Mouse (Mus musculus) limb, embryonic 15.5 days (tissue): ENCODE data around the gene Syngr1. TPM values are rescaled to one million over a fixed set of nuclear protein-coding genes. Genes with fewer than 3 reads are reported as not detected.
A peak's percentile ranks its signal among the peaks of the same experiment; 100 is the strongest.

Experiments
- ATAC-seq: fragments of 200-750 bp; cut with Nextera tagmentation; 2 replicates; pipeline ENCODE4 v1.8.0; 2017; ENCODE audit warnings: low read depth, moderate TSS enrichment; ENCODE audit not compliant: insufficient number of reproducible peaks, low FRiP score, low TSS enrichment
- H3K27ac ChIP-seq: fragments of 300-500 bp; sonication (generic); 2 replicates; pipeline ENCODE4 v1.5.1; 2015; ENCODE audit warnings: moderate library complexity, mild to moderate bottlenecking, inconsistent platforms
- H3K27me3 ChIP-seq: fragments of 300-500 bp; sonication (generic); 2 replicates; pipeline ENCODE4 v1.6.1; 2015; ENCODE audit warnings: inconsistent platforms
- H3K36me3 ChIP-seq: fragments of 300-500 bp; sonication (generic); 2 replicates; pipeline ENCODE4 v1.6.1; 2015; ENCODE audit warnings: inconsistent platforms
- H3K4me1 ChIP-seq: fragments of 300-500 bp; sonication (generic); 2 replicates; pipeline ENCODE4 v1.6.1; 2015; ENCODE audit warnings: inconsistent platforms
- H3K4me2 ChIP-seq: fragments of 300-500 bp; sonication (generic); 2 replicates; pipeline ENCODE4 v1.6.1; 2015; ENCODE audit warnings: mild to moderate bottlenecking, inconsistent platforms
- H3K4me3 ChIP-seq: fragments of 300-500 bp; sonication (generic); 2 replicates; pipeline ENCODE4 v1.5.1; 2015; ENCODE audit warnings: mild to moderate bottlenecking, inconsistent platforms
- H3K9ac ChIP-seq: fragments of 300-500 bp; sonication (generic); 2 replicates; pipeline ENCODE4 v1.6.1; 2015; ENCODE audit warnings: inconsistent platforms
- H3K9me3 ChIP-seq: fragments of 300-500 bp; sonication (generic); 2 replicates; pipeline ENCODE4 v1.6.1; 2016; ENCODE audit warnings: inconsistent platforms
- WGBS: fragments of 180-500 bp; shearing (Covaris S2); methylation state at CpG from one replicate; pipeline ENCODE4 v1.1.7; 2015; 5-methylcytosine and 5-hydroxymethylcytosine counted together
- polyA plus RNA-seq: library from polyadenylated mRNA; unstranded; fragments of >200 nt; fragmentation: Nextera tagmentation; extraction: Ambion mirVana; gene quantifications from 2 replicates; pipeline ENCODE4 v1.2.1, GENCODE M21; 2015

Syngr1 gene
- polyA plus RNA-seq, 1 experiment from 2014 or later = 10.4 TPM

- Histone ChIP-seq H3K4me2 (no peak overlapping the region), H3K4me3 (no peak overlapping the region), H3K4me1 (peaks cover 23% of the 10 kb centered on the region), H3K36me3 (peaks cover 98% of the 10 kb centered on the region), H3K9me3 (no peaks in the 10 kb centered on the region), H3K9ac (no peak overlapping the region), H3K27ac (no peak overlapping the region), H3K27me3 (no peaks in the 10 kb centered on the region)
- no peak for ATAC-seq
- 91% methylated on average over 22 of the region's 22 CpGs for WGBS
Measured at GRCm38 (mm10) chr15:80157197-80157943, 66.2 kb downstream of the Syngr1 start.

- Histone ChIP-seq H3K9ac (no peak overlapping the region), H3K4me1 (peaks cover 23% of the 10 kb centered on the region), H3K4me3 (no peak overlapping the region), H3K36me3 (peaks cover 98% of the 10 kb centered on the region), H3K4me2 (no peak overlapping the region), H3K9me3 (no peaks in the 10 kb centered on the region), H3K27me3 (no peaks in the 10 kb centered on the region), H3K27ac (no peak overlapping the region)
- ATAC-seq = no peak
- WGBS = 61% methylated on average over 5 of the region's 5 CpGs
Measured at GRCm38 (mm10) chr15:80158001-80158706, 67.0 kb downstream of the Syngr1 start.

DNA sequence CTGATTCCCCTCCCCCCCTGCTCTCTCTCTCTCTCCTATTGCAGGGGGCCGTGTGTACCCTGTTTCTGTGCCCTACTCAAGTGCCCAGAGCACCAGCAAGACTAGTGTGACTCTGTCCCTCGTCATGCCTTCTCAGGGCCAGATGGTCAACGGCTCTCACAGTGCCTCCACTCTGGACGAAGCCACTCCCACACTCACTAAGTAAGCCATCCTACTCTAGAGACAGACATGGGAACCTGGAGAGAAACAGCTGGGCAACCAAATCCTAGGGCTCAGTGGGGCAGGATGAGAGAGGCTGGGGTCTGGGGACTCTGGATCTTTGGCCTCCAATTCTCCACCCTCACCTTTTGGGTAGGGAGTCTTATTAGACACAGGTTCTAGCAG is 67.6 kb downstream of the Syngr1 start:
- H3K4me1 ChIP-seq = peaks cover 23% of the 10 kb centered on the region
- H3K4me2 ChIP-seq = no peak overlapping the region
- 0 out of 2 replicates have a peak overlapping the region, but pooled peaks have one; percentile 10 for H3K9ac ChIP-seq
- no peak for ATAC-seq
- H3K36me3 ChIP-seq = peaks cover 94% of the 10 kb centered on the region
- H3K27me3 ChIP-seq = no peaks in the 10 kb centered on the region
- whole genome bisulfite sequencing = 50% methylated on average over 4 of the region's 4 CpGs
- peak overlapping the region; percentile 72 for H3K27ac ChIP-seq
- no peak overlapping the region for H3K4me3 ChIP-seq
- no peaks in the 10 kb centered on the region for H3K9me3 ChIP-seq

GRCm38 (mm10) chr15:80159286-80159901 is 68.3 kb downstream of the Syngr1 start:
- no peak overlapping the region for H3K4me3 ChIP-seq
- H3K27me3 ChIP-seq = no peaks in the 10 kb centered on the region
- ATAC-seq = 0 out of 2 replicates have a peak, but pooled peaks have one; percentile 19
- peak overlapping the region; percentile 72 for H3K27ac ChIP-seq
- WGBS = 23% methylated on average over 8 of the region's 8 CpGs
- no peak overlapping the region for H3K9ac ChIP-seq
- H3K36me3 ChIP-seq = peaks cover 87% of the 10 kb centered on the region
- H3K9me3 ChIP-seq = no peaks in the 10 kb centered on the region
- H3K4me1 ChIP-seq = peaks cover 23% of the 10 kb centered on the region
- no peak overlapping the region for H3K4me2 ChIP-seq

GRCm38 (mm10) chr15:80160223-80160622 is 69.1 kb downstream of the Syngr1 start:
- no peaks in the 10 kb centered on the region for H3K9me3 ChIP-seq
- peaks cover 23% of the 10 kb centered on the region for H3K4me1 ChIP-seq
- ATAC-seq = no peak
- H3K4me2 ChIP-seq = no peak overlapping the region
- H3K27me3 ChIP-seq = no peaks in the 10 kb centered on the region
- no peak overlapping the region for H3K9ac ChIP-seq
- H3K27ac ChIP-seq = peak overlapping the region; percentile 72
- no peak overlapping the region for H3K4me3 ChIP-seq
- H3K36me3 ChIP-seq = peaks cover 79% of the 10 kb centered on the region
- 86% methylated on average over 13 of the region's 13 CpGs for WGBS

- peaks cover 74% of the 10 kb centered on the region for H3K36me3 ChIP-seq
- no peak overlapping the region for H3K4me3 ChIP-seq
- 0 out of 2 replicates have a peak overlapping the region, but pooled peaks have one; percentile 7 for H3K27ac ChIP-seq
- H3K9me3 ChIP-seq = no peaks in the 10 kb centered on the region
- peaks cover 23% of the 10 kb centered on the region for H3K4me1 ChIP-seq
- no peak overlapping the region for H3K9ac ChIP-seq
- H3K4me2 ChIP-seq = no peak overlapping the region
- 89% methylated on average over 4 of the region's 4 CpGs for WGBS
- ATAC-seq = no peak
- no peaks in the 10 kb centered on the region for H3K27me3 ChIP-seq
Measured at GRCm38 (mm10) chr15:80160726-80161125, 69.6 kb downstream of the Syngr1 start.

- ATAC-seq = no peak
- Histone ChIP-seq H3K36me3 (peaks cover 69% of the 10 kb centered on the region), H3K4me1 (peaks cover 23% of the 10 kb centered on the region), H3K27ac (no peak overlapping the region), H3K4me3 (no peak overlapping the region), H3K9ac (no peak overlapping the region), H3K9me3 (no peaks in the 10 kb centered on the region), H3K4me2 (no peak overlapping the region), H3K27me3 (no peaks in the 10 kb centered on the region)
- WGBS = 97% methylated on average over 3 of the region's 3 CpGs
Measured at GRCm38 (mm10) chr15:80161199-80161598, 70.1 kb downstream of the Syngr1 start.

- Histone ChIP-seq H3K4me1 (peaks cover 23% of the 10 kb centered on the region), H3K27ac (no peak overlapping the region), H3K4me2 (no peak overlapping the region), H3K36me3 (peaks cover 58% of the 10 kb centered on the region), H3K9ac (no peak overlapping the region), H3K4me3 (no peak overlapping the region), H3K9me3 (no peaks in the 10 kb centered on the region), H3K27me3 (no peaks in the 10 kb centered on the region)
- WGBS = 90% methylated on average over 4 of the region's 4 CpGs
- ATAC-seq = no peak
Measured at GRCm38 (mm10) chr15:80162401-80162964, 71.3 kb downstream of the Syngr1 start.

- no peak overlapping the region for H3K4me2 ChIP-seq
- no peak overlapping the region for H3K27ac ChIP-seq
- no peak overlapping the region for H3K4me3 ChIP-seq
- H3K4me1 ChIP-seq = peaks cover 21% of the 10 kb centered on the region
- H3K36me3 ChIP-seq = peaks cover 50% of the 10 kb centered on the region
- H3K9me3 ChIP-seq = no peaks in the 10 kb centered on the region
- no peak overlapping the region for H3K9ac ChIP-seq
- no peaks in the 10 kb centered on the region for H3K27me3 ChIP-seq
- ATAC-seq = no peak
- 83% methylated on average over 11 of the region's 11 CpGs for WGBS
Measured at GRCm38 (mm10) chr15:80163274-80163673, 72.1 kb downstream of the Syngr1 start.

- Histone ChIP-seq H3K27ac (no peak overlapping the region), H3K9me3 (no peaks in the 10 kb centered on the region), H3K27me3 (no peaks in the 10 kb centered on the region), H3K9ac (no peak overlapping the region), H3K36me3 (peaks cover 46% of the 10 kb centered on the region), H3K4me1 (peaks cover 17% of the 10 kb centered on the region), H3K4me2 (no peak overlapping the region), H3K4me3 (no peak overlapping the region)
- no peak for ATAC-seq
- WGBS = 86% methylated on average over 4 of the region's 4 CpGs
Measured at GRCm38 (mm10) chr15:80163716-80164115, 72.6 kb downstream of the Syngr1 start.

GRCm38 (mm10) chr15:80165396-80165795 is 74.3 kb downstream of the Syngr1 start:
- H3K9me3 ChIP-seq = no peaks in the 10 kb centered on the region
- ATAC-seq = no peak
- no peaks in the 10 kb centered on the region; the same call in 1 of the 2 replicates for H3K4me1 ChIP-seq
- no peak overlapping the region for H3K27ac ChIP-seq
- no peak overlapping the region for H3K9ac ChIP-seq
- H3K36me3 ChIP-seq = peaks cover 29% of the 10 kb centered on the region
- no peak overlapping the region for H3K4me3 ChIP-seq
- H3K4me2 ChIP-seq = no peak overlapping the region
- H3K27me3 ChIP-seq = no peaks in the 10 kb centered on the region
- 44% methylated on average over 5 of the region's 5 CpGs for WGBS
